Mouse (Mus musculus) CH12.LX (cell line): ENCODE measurements around the gene Arid5a.

Experiments used
- BHLHE40 ChIP-seq: IDR thresholded peaks from 2 replicates; pipeline ENCODE4 v1.6.1; 2011; ENCODE audit warnings: mild to moderate bottlenecking, low read depth, low read length, improper control_type of control experiment
- CHD1 ChIP-seq: IDR thresholded peaks from 2 replicates; pipeline ENCODE4 v1.6.1; 2012; ENCODE audit warnings: low read depth, low read length, improper control_type of control experiment, inconsistent platforms
- CTCF ChIP-seq, 2 experiments: IDR thresholded peaks in 1 of 2; conservative IDR thresholded peaks in 1 of 2; 2 replicates each; pipeline ENCODE4 v1.5.1; 2011 to 2012; ENCODE audit warnings: low read depth in 2 of 2, low read length in 2 of 2, improper control_type of control experiment in 1 of 2, inconsistent platforms in 1 of 2, mild to moderate bottlenecking in 1 of 2, moderate library complexity in 1 of 2
- MAX ChIP-seq: IDR thresholded peaks from 2 replicates; pipeline ENCODE4 v1.6.1; 2011; ENCODE audit warnings: low read length, improper control_type of control experiment
- MXI1 ChIP-seq: IDR thresholded peaks from 2 replicates; pipeline ENCODE4 v1.6.1; 2011; ENCODE audit warnings: mild to moderate bottlenecking, low read depth, low read length, improper control_type of control experiment
- NELFE ChIP-seq: IDR thresholded peaks from 2 replicates; pipeline ENCODE4 v1.6.1; 2011; ENCODE audit warnings: low read depth, low read length, improper control_type of control experiment
- POLR2A ChIP-seq: IDR thresholded peaks from 2 replicates; pipeline ENCODE4 v1.6.1; 2011; ENCODE audit warnings: low read depth, mild to moderate bottlenecking, improper control_type of control experiment, low read length
- POLR2AphosphoS2 ChIP-seq: IDR thresholded peaks from 2 replicates; pipeline ENCODE4 v1.6.1; 2011; ENCODE audit warnings: low read depth, low read length, improper control_type of control experiment
- SIN3A ChIP-seq: IDR thresholded peaks from 2 replicates; pipeline ENCODE4 v1.6.1; 2012; ENCODE audit warnings: low read length, improper control_type of control experiment, inconsistent platforms
- TCF12 ChIP-seq: IDR thresholded peaks from 2 replicates; pipeline ENCODE4 v1.6.1; 2014; ENCODE audit warnings: low read depth, mild to moderate bottlenecking, inconsistent platforms, low read length, improper control_type of control experiment
- UBTF ChIP-seq: IDR thresholded peaks from 2 replicates; pipeline ENCODE4 v1.6.1; 2012; ENCODE audit warnings: low read depth, mild to moderate bottlenecking, inconsistent platforms, low read length, improper control_type of control experiment, moderate library complexity
- USF2 ChIP-seq: conservative IDR thresholded peaks from 2 replicates; pipeline ENCODE4 v1.6.1; 2011; ENCODE audit warnings: low read depth, low read length, improper control_type of control experiment
- ZC3H11A ChIP-seq: IDR thresholded peaks from 2 replicates; pipeline ENCODE4 v1.6.1; 2012; ENCODE audit warnings: low read depth, mild to moderate bottlenecking, inconsistent platforms, low read length, improper control_type of control experiment

GRCm38 (mm10) chr1:36302273-36302672 lies 5.3 kb upstream of the Arid5a start:
- TF ChIP-seq CTCF (conservative IDR thresholded peaks at IDR 0.05 in 1 of 2, IDR thresholded peaks at IDR 0.05 in 1 of 2; ENCODE audit: low read depth in 2 of 2, low read length in 2 of 2) (no peak), UBTF (no peak), POLR2A (no peak), MAX (peak; percentile 47; the same call in 1 of the 2 replicates), ZC3H11A (no peak), MXI1 (no peak), CHD1 (0 out of 2 replicates have a peak, but pooled peaks have one; percentile 63), TCF12 (peak; percentile 89), SIN3A (peak; percentile 60; the same call in 1 of the 2 replicates), USF2 (no peak), NELFE (no peak), BHLHE40 (peak; percentile 70), POLR2AphosphoS2 (no peak)
